Mouse (Mus musculus): ENCODE data around the gene Atxn1. TPM values are rescaled to one million over a fixed set of nuclear protein-coding genes. Genes with fewer than 3 reads are reported as not detected.

Gene Atxn1
- total RNA-seq, 4 experiments from 2014 or later, result 40.3 to 60.6 (median 42.9) TPM

DNA sequence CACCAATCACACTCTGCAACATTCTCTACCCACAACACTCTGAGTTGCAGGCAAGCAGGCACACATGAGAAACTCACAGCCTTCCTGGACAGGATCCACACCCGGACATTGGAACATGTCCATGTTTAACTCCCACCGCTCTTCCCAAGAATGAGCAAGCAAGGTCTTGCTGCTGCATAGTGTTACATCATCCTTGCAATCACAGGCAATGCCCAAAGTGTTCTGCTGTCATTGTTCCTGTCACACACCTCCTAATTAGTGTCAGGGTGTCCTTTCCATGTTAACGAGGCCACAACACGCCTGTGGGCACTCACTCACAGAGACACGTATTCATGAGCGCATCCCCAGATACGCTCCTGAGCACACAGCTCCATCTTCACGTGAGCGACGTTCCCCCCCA is 181.1 kb downstream of the Atxn1 start:
- DNase-seq (ENCODE audit: low spot score in 2 of 2), result no peak

- no peak for DNase-seq (ENCODE audit: low spot score in 2 of 2)
Observed at GRCm38 (mm10) chr13:45778750-45779149, 186.1 kb downstream of the Atxn1 start.

- no peak for DNase-seq (ENCODE audit: low spot score in 2 of 2)
Observed at GRCm38 (mm10) chr13:45778171-45778570, 186.6 kb downstream of the Atxn1 start.

DNA sequence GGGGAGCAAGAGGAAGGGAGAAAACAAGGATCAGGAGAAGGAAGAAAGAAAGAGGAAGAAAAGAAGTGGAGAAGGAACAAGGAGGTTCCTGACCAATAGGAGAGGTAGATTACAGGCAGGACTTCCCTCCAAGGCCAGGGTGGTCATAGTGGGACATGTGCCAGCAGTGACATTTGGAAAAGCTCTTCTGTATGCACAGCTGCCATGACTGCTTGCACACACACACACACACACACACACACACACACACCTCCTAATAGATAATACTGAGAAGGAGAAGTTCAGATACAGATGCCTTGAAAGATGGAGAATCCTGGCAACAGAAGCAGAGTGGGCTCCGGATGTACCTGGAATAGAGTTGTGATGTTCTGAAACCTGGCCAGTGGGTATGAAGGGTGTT is 189.3 kb downstream of the Atxn1 start:
- no peak for DNase-seq (ENCODE audit: low spot score in 2 of 2)

DNA sequence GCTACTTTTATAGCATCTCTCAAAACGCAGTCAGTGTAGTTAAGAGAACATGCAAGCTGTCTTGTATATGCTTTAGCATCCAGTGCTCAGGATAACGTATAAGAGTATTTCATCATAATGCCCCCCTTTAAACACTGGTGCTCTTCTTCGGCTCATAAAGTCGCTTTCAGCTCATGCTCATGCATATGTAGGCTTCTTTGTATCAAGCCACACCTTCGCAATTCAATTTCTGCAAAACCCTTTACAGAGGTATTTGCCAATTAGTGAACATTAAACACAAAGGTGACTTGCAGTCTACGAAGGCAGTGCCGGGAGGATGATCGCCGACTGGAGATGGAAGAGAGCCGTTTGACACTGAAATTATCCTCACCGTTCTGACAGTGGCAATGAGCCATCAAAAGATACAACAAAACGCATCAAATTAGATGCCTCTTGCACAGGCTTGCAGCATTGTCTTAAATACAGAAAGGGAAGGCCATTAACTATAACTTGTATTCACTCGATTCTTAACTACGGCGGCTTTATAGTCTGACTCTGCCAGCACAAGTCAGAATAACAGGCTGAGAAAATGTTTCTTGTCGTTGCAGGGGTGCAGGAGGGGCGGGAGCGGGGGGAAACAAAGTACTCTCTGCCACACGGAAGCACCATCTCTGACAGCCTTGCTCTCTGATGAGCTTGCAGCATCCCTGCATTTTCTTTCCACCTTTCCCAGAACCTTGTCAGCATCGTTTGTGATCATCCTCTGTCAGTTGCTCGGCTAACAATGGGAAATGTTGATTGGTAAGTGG is 191.2 kb downstream of the Atxn1 start:
- DNase-seq (ENCODE audit: low spot score in 2 of 2), result no peak

DNA sequence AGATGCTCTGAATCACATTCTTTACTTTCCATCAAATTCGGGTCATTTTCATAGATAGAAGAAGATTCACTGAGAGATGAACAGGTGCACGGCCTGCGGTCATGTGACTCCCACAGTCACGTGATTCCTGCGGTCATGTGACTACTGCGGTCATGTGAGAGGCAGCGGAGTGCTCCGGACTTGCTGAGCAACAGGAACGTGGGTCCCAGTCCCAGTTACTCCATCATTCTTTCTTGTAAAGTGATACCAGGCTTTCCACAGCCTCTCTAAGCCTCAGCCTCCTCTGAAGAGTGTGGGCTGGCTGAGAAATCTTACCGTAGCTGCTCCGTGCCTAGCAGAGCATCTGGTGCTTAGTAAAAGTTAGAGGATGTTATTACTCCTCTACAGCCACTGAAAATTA is 195.1 kb downstream of the Atxn1 start:
- no peak for DNase-seq (ENCODE audit: low spot score in 2 of 2)

- DNase-seq (ENCODE audit: low spot score in 2 of 2), result no peak
Observed at GRCm38 (mm10) chr13:45768250-45768649, 196.6 kb downstream of the Atxn1 start.

DNA sequence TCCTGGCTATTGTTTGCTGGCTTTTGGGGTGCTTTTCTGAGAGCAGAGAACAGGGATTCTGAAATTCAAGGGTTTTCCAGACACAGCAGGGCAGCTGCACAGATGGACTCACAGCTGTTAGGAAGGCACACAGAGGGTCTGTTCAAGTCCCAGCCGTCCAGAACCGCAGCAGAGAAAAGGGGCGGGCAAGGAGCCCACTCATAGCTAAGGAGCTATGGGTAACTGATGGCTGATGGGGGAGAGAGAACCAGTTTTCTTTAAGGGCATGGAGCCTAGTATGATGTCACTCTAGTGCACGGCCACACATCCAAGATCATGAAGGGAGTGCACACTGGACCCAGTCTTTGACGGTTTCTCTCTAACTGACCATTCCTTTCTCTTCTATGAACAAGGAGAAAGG is 200.5 kb downstream of the Atxn1 start:
- DNase-seq (ENCODE audit: low spot score in 2 of 2), result no peak

- peak; percentile 28 to 49 for DNase-seq (ENCODE audit: low spot score in 2 of 2)
Observed at GRCm38 (mm10) chr13:45762278-45762677, 202.5 kb downstream of the Atxn1 start.

- no peak for DNase-seq (ENCODE audit: low spot score in 2 of 2)
Observed at GRCm38 (mm10) chr13:45754483-45754882, 210.3 kb downstream of the Atxn1 start.

DNA sequence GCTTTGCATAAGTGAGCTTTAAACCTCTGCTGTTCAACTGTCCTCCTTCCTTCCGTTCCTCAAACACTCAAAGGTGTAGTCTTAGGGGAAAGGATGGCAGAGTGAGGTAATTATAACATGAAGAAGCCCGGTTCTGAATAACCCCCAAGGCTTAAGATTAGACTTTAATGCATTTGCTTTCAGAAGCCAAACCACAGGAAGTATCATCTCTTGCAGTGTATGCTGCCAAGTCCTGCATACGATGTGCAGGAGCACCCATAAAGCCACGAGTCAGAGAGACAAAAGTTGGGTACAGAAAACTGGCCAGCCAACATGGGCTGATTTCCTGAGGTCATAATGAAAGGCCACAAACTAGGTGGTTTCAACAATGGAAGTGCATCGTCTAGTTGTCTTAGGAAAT is 212.3 kb downstream of the Atxn1 start:
- DNase-seq (ENCODE audit: low spot score in 2 of 2), result no peak

DNA sequence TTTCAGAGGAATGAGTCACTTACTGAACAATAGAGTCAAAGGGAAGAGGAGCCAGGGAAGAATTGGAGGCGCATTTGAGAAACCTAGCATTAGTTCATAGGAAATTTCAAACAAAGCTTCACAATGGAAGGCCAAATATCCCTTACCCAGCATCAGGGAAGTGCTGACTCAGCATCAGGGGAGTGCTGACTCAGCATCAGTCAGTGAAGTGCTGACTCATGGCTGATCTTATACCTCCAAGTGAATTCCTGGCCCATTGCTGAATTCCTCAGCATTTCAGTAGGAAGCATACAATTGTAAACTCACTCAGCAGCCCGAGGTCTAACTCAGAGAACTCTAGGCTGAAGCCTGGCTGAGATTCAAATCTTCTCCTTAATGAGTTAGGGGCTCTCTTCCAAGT is 213.6 kb downstream of the Atxn1 start:
- DNase-seq (ENCODE audit: low spot score in 2 of 2), result no peak

DNA sequence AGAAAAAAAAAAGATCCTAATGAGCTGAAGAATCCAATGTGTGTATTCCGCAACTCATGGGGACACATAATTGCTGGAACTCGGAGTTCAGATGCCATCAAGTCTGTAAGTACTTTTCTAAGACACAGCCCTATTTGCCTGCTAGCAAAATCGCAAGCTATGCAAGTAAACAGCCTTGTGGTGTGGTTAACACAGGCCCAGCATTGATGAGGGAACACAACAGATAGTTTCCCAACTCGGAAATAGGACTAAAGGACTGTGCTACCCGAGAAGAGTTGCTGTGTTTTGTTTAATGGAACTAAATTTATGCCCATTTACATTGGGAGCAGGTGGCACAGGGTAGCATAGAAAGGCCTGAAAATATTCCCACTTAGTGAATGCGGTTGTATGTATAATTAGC is 214.2 kb downstream of the Atxn1 start:
- no peak for DNase-seq (ENCODE audit: low spot score in 2 of 2)

DNA sequence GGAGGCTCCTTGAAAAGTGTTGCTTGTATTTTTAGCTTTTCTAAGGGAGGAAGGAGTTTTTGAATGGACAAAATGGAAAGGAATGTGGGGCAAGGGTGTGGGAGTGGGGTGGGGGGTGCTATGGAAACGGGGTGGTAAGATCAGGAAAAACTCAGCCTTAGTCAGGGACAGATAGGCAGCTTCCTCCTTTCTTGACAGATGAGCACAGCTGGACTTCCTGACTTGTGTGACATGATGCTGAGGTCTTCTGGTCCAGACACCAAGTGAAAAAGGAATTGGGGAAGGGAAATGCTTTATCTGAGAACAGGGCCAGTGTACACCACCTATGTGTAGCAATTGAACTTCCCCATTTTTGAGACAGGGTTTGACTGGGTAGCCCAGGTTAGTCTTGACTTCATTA is 214.9 kb downstream of the Atxn1 start:
- no peak for DNase-seq (ENCODE audit: low spot score in 2 of 2)

DNA sequence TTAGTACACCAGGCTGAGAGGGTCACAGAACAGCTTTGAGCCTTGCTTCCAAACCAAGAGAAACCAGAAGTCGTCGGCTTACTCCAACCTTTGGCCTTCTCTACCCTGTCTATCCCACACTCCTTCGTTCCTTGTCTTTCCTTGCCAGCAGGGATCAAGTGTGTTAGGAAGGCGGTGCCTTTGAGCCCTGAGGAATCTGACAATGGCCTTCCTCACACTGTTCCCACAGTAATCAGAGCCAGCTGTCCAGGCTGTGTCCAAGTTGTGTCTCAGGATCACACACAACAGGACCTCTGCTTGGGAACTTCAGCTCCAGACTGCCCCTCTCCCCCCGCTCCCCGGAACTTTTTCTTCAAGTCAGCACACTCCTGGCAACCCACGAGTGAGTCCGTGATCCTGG is 215.6 kb downstream of the Atxn1 start:
- DNase-seq (ENCODE audit: low spot score in 2 of 2), result no peak

DNA sequence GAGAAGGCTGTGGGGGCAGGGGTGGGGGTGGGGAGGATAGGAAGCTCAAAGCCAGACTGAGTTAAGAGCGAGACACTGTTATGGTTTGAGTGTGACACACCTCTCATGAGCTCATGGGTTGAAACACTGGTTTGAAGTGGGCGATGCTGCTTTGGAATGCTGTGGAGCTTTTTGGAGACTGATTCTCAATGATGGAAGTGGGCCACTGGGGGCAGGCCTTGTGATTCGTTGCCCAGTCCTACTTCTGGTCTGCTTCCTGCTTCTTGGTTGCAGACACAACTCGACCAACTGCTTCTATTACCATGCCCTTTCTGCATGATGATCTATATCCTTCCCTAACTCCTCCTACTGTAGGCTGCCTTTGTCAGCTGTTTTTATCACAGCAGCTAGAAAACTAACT is 216.1 kb downstream of the Atxn1 start:
- no peak for DNase-seq (ENCODE audit: low spot score in 2 of 2)

DNA sequence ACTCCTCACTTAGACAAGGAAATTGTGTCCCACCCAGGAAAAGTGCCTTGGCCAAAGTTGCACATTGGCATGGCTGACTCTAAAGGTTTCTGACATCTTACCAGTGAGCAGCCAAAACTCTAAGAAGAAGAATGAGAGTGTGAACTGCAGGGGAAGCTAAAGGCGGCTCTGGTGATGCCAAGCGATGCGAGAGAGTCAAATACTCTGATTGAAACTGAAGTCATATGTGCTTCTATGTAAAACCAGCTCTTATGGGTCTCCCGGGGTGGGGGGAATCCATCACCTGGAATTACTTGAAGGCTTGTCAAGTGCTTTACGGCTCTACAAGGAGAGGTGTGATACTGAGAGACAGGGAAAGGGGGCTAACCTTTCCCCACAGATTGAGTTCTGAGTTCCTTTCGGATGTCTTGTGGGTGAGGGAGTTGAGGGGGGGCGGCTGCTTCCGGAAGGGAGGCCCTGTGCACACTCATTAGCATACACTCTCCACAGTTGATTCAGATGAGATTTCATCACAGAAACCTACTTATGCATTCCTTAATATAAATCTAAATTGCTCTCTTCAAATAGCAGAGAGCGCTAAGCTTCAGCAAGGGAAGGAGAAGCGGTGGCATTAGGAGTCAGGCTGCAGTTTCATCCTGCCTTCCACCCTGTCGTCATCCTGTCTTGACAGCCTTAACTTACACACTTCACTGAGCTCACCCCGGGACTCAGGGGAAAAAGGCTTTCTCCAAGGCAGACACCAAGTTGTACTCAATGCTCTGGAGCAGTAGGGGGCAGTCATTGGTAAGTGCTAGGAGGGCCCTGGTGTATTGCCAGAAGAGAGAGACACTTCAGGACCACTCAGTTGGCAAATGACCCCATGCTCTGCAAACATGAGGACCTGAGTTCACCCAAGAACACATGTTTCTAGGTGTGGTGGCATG is 218.7 kb downstream of the Atxn1 start:
- DNase-seq (ENCODE audit: low spot score in 2 of 2), result no peak

- no peak for DNase-seq (ENCODE audit: low spot score in 2 of 2)
Observed at GRCm38 (mm10) chr13:45744803-45745432, 219.9 kb downstream of the Atxn1 start.

GRCm38 (mm10) chr13:45743848-45744247 is 221.0 kb downstream of the Atxn1 start:
- DNase-seq (ENCODE audit: low spot score in 2 of 2), result no peak

DNA sequence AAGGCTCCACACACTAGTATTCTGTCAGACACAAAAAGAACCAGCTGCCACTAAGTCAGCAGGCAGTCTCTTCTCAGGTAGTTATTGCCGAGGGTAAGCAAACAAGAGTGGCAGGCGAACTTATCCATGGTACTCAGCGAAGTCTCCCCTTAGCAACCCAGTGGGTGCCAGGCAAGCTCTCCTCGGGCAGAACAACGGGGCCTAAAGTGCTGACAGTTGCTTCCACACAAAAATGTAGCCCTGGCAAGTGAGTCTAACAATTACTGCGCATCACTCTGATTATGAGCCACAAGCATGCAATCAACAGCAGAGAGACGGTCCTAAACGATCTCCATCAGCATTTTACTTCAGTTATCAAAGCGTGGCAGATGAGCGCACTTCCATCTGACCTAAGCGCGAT is 224.4 kb downstream of the Atxn1 start:
- DNase-seq (ENCODE audit: low spot score in 2 of 2), result no peak

DNA sequence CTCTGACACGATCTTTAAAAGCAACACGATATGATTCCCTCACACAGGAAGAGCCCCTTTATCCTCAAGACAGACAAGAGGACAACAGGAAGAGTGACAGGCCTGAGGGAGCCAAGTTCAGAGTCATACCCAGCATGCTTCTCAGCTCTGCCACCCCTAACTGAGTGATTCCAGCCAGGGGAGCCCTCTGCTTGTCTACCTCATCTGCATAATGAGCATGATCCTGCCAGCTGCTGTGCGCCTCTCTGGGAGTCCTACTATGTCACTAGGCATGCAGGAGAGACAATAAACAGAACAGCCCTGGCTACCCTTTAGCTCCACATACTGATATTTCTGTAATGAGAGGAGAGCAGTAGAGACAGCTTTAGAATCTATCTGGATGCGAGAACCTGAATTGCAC is 228.6 kb downstream of the Atxn1 start:
- DNase-seq (ENCODE audit: low spot score in 2 of 2), result no peak

GRCm38 (mm10) chr13:45735802-45736201 is 229.0 kb downstream of the Atxn1 start:
- no peak for DNase-seq (ENCODE audit: low spot score in 2 of 2)
